Mouse (Mus musculus) heart, adult 2 months (tissue): ENCODE data around the gene Arpc3. TPM values are rescaled to one million over a fixed set of nuclear protein-coding genes. Genes with fewer than 3 reads are reported as not detected.
A peak's percentile ranks its signal among the peaks of the same experiment; 100 is the strongest.

Experiments used
- DNase-seq, 2 experiments: peaks; one replicate each; pipeline ENCODE4 v3.0.0; 2021
- H3K27ac ChIP-seq: fragments of 200-600 bp; 2 replicates; pipeline ENCODE4 v1.8.1; 2022
- H3K27me3 ChIP-seq: fragments of 200-500 bp; 2 replicates; pipeline ENCODE4 v1.6.1; 2012; ENCODE audit warnings: mild to moderate bottlenecking, low read length, inconsistent platforms, mixed read lengths; ENCODE audit not compliant: control insufficient read depth, insufficient read depth
- H3K36me3 ChIP-seq: fragments of 200-500 bp; 2 replicates; pipeline ENCODE4 v1.6.1; 2012; ENCODE audit warnings: low read length, inconsistent platforms; ENCODE audit not compliant: control insufficient read depth, insufficient read depth
- H3K4me1 ChIP-seq: fragments of 200-500 bp; 2 replicates; pipeline ENCODE4 v1.6.1; 2011; ENCODE audit warnings: low read length; ENCODE audit not compliant: control insufficient read depth, insufficient read depth
- H3K4me3 ChIP-seq: fragments of 200-600 bp; 2 replicates; pipeline ENCODE4 v1.8.1; 2022
- H3K79me2 ChIP-seq: fragments of 200-500 bp; replicated peaks from 2 replicates; pipeline ENCODE4 v1.6.1; 2012; ENCODE audit warnings: mild to moderate bottlenecking, inconsistent platforms, low read length, moderate library complexity, mixed read lengths; ENCODE audit not compliant: control insufficient read depth, insufficient read depth
- H3K9ac ChIP-seq: fragments of 200-500 bp; 2 replicates; pipeline ENCODE4 v1.6.1; 2012; ENCODE audit warnings: low read depth, mild to moderate bottlenecking, control low read depth, inconsistent platforms, low read length, mixed read lengths
- CTCF ChIP-seq: fragments of 200-600 bp; IDR thresholded peaks from 2 replicates; pipeline ENCODE4 v1.8.1; 2022; ENCODE audit warnings: antibody characterized with exemption, mild to moderate bottlenecking, moderate library complexity
- EP300 ChIP-seq: fragments of 200-500 bp; IDR thresholded peaks from 2 replicates; pipeline ENCODE4 v1.6.1; 2011; ENCODE audit warnings: low read depth, low read length, control low read depth; ENCODE audit not compliant: insufficient read depth
- POLR2A ChIP-seq: fragments of 200-500 bp; IDR thresholded peaks from 2 replicates; pipeline ENCODE4 v1.6.1; 2011; ENCODE audit warnings: mild to moderate bottlenecking, low read depth, low read length, control low read depth; ENCODE audit not compliant: insufficient read depth
- WGBS: fragments of 180-500 bp; shearing (Covaris S2); methylation state at CpG from one replicate; pipeline ENCODE4 v1.1.7; 2018; 5-methylcytosine and 5-hydroxymethylcytosine counted together
- intact Hi-C: fragments of 180-260 bp; cut with DNase I; formaldehyde crosslinking; loops from one replicate; pipeline ENCODE4 v1.15.1; 2025
- polyA plus RNA-seq: library from polyadenylated mRNA; depleted of rRNA; stranded (reverse); fragments of >200 nt; gene quantifications from 2 replicates; pipeline ENCODE4 v1.2.3, GENCODE M21; 2012
- total RNA-seq, 2 experiments: library from RNA; stranded (reverse); gene quantifications; 2 replicates each; pipeline ENCODE4 v1.2.3; 2021

The Arpc3 gene
- total and polyA plus RNA-seq, 3 experiments = 89.6 to 98.7 (median 91.5) TPM

- 78% methylated on average over 13 of the region's 13 CpGs for WGBS
- no peak for DNase-seq
- Histone ChIP-seq H3K79me2 (no peaks in the 10 kb centered on the region), H3K27ac (peak overlapping the region; percentile 57), H3K9ac (no peak overlapping the region), H3K36me3 (peaks cover 15% of the 10 kb centered on the region), H3K27me3 (no peaks in the 10 kb centered on the region), H3K4me1 (peaks cover 23% of the 10 kb centered on the region), H3K4me3 (no peak overlapping the region)
- intact Hi-C loops = loop anchor here (5.0 kb wide), 2 partner anchors 50 to 330 kb away; no protein-coding TSS in a partner anchor
- TF ChIP-seq EP300 = no peak
- TF ChIP-seq POLR2A = no peak
- no peak for TF ChIP-seq CTCF
Observed at GRCm38 (mm10) chr5:122402160-122402559, 10.5 kb downstream of the Arpc3 start.

GRCm38 (mm10) chr5:122402772-122403171, 11.1 kb downstream of the Arpc3 start:
- H3K4me1 ChIP-seq = peaks cover 19% of the 10 kb centered on the region
- H3K36me3 ChIP-seq = peaks cover 12% of the 10 kb centered on the region
- H3K9ac ChIP-seq = no peak overlapping the region
- H3K4me3 ChIP-seq = no peak overlapping the region
- H3K27me3 ChIP-seq = no peaks in the 10 kb centered on the region
- DNase-seq = peak; percentile 76 to 86
- intact Hi-C loops = loop anchor here (5.0 kb wide), 2 partner anchors 50 to 330 kb away; no protein-coding TSS in a partner anchor
- H3K79me2 ChIP-seq = no peaks in the 10 kb centered on the region
- TF ChIP-seq CTCF = no peak
- peak; percentile 92 for TF ChIP-seq EP300
- TF ChIP-seq POLR2A = 0 out of 2 replicates have a peak, but pooled peaks have one; percentile 11
- H3K27ac ChIP-seq = peak overlapping the region; percentile 57
- 50% methylated on average over 5 of the region's 5 CpGs for WGBS

- Histone ChIP-seq H3K36me3 (peaks cover 12% of the 10 kb centered on the region), H3K4me3 (no peak overlapping the region), H3K27ac (peak overlapping the region; percentile 40), H3K79me2 (no peaks in the 10 kb centered on the region), H3K9ac (no peak overlapping the region), H3K4me1 (peaks cover 19% of the 10 kb centered on the region), H3K27me3 (no peaks in the 10 kb centered on the region)
- TF ChIP-seq EP300 (no peak), POLR2A (no peak), CTCF (no peak)
- no peak for DNase-seq
- WGBS = 78% methylated on average over 12 of the region's 12 CpGs
- intact Hi-C loops = loop anchor here (5.0 kb wide), 2 partner anchors 49 to 329 kb away; no protein-coding TSS in a partner anchor
Observed at GRCm38 (mm10) chr5:122403362-122403761, 11.7 kb downstream of the Arpc3 start.

- no peak overlapping the region for H3K27ac ChIP-seq
- 97% methylated on average over 10 of the region's 10 CpGs for WGBS
- H3K4me1 ChIP-seq = peaks cover 13% of the 10 kb centered on the region
- H3K27me3 ChIP-seq = no peaks in the 10 kb centered on the region
- H3K4me3 ChIP-seq = no peak overlapping the region
- intact Hi-C loops = no loop called here
- no peaks in the 10 kb centered on the region for H3K79me2 ChIP-seq
- DNase-seq = no peak
- peaks cover 4% of the 10 kb centered on the region; the same call in 1 of the 2 replicates for H3K36me3 ChIP-seq
- no peak for TF ChIP-seq CTCF
- TF ChIP-seq EP300 = no peak
- H3K9ac ChIP-seq = no peak overlapping the region
Observed at GRCm38 (mm10) chr5:122405537-122405936, 13.9 kb downstream of the Arpc3 start.

GRCm38 (mm10) chr5:122409692-122410645, 18.3 kb downstream of the Arpc3 start:
- 84% methylated on average over 19 of the region's 19 CpGs for WGBS
- Histone ChIP-seq H3K9ac (no peak overlapping the region), H3K4me1 (no peaks in the 10 kb centered on the region), H3K27ac (no peak overlapping the region), H3K4me3 (no peak overlapping the region), H3K36me3 (no peaks in the 10 kb centered on the region), H3K27me3 (no peaks in the 10 kb centered on the region), H3K79me2 (no peaks in the 10 kb centered on the region)
- DNase-seq = no peak
- intact Hi-C loops = no loop called here
- no peak for TF ChIP-seq EP300
- peak; percentile 55 for TF ChIP-seq CTCF
- TF ChIP-seq POLR2A = no peak

GRCm38 (mm10) chr5:122411892-122412291, 20.2 kb downstream of the Arpc3 start:
- Histone ChIP-seq H3K4me3 (no peak overlapping the region), H3K79me2 (no peaks in the 10 kb centered on the region), H3K36me3 (no peaks in the 10 kb centered on the region), H3K27ac (no peak overlapping the region), H3K9ac (no peak overlapping the region), H3K4me1 (no peaks in the 10 kb centered on the region), H3K27me3 (no peaks in the 10 kb centered on the region)
- WGBS = 69% methylated on average over 5 of the region's 5 CpGs
- DNase-seq = peak in 1 of 2 experiments; percentile 33
- intact Hi-C loops = no loop called here
- TF ChIP-seq POLR2A (no peak), CTCF (no peak), EP300 (no peak)
